Mouse (Mus musculus): ENCODE measurements around the gene Setd1b. TPM values are rescaled to one million over a fixed set of nuclear protein-coding genes. Genes with fewer than 3 reads are reported as not detected.
A peak's percentile ranks its signal among the peaks of the same experiment; 100 is the strongest.
"Not testable (repeated sequence)": the region's sequence is repeated elsewhere in the genome, so short reads cannot be mapped to it uniquely, and the experiment has no call there.

The Setd1b gene
- total RNA-seq, 1 experiment from 2014 or later: 25.5 TPM

GRCm38 (mm10) chr5:123162942-123163341 lies 20.9 kb downstream of the Setd1b start:
- DNase-seq: peak; percentile 57

- no peak for DNase-seq
Observed at GRCm38 (mm10) chr5:123166437-123166836, 24.4 kb downstream of the Setd1b start.

GRCm38 (mm10) chr5:123167591-123167990 lies 25.6 kb downstream of the Setd1b start:
- DNase-seq: no peak

- DNase-seq: no peak
Observed at GRCm38 (mm10) chr5:123169284-123169683, 27.3 kb downstream of the Setd1b start, which contains the start of gene Psmd9. TSS of gene Psmd9 (plus strand) at chr5:123169413.

- no peak for DNase-seq
Observed at GRCm38 (mm10) chr5:123170365-123170764, 28.4 kb downstream of the Setd1b start.

- DNase-seq: peak; percentile 93
Observed at GRCm38 (mm10) chr5:123171646-123172350, 29.8 kb downstream of the Setd1b start.

- DNase-seq: no peak
Observed at GRCm38 (mm10) chr5:123178792-123179191, 36.8 kb downstream of the Setd1b start.

- no peak for DNase-seq
Observed at GRCm38 (mm10) chr5:123180390-123180789, 38.4 kb downstream of the Setd1b start.

- peak; percentile 67 for DNase-seq
Observed at GRCm38 (mm10) chr5:123181536-123181935, 39.5 kb downstream of the Setd1b start.

GRCm38 (mm10) chr5:123182651-123183050 lies 40.7 kb downstream of the Setd1b start, which contains the start of gene Hpd:
TSS of gene Hpd (minus strand) at chr5:123182727.
- DNase-seq: no peak

- peak; percentile 69 for DNase-seq
Observed at GRCm38 (mm10) chr5:123185966-123186365, 44.0 kb downstream of the Setd1b start.

- DNase-seq: no peak
Observed at GRCm38 (mm10) chr5:123187306-123187705, 45.3 kb downstream of the Setd1b start.

GRCm38 (mm10) chr5:123190912-123191311 lies 48.9 kb downstream of the Setd1b start:
- no peak for DNase-seq

- no peak for DNase-seq
Observed at GRCm38 (mm10) chr5:123191427-123191826, 49.4 kb downstream of the Setd1b start.

GRCm38 (mm10) chr5:123192606-123193150 lies 50.7 kb downstream of the Setd1b start:
- DNase-seq: no peak

GRCm38 (mm10) chr5:123193436-123193835 lies 51.4 kb downstream of the Setd1b start:
- DNase-seq: no peak

GRCm38 (mm10) chr5:123194856-123195255 lies 52.9 kb downstream of the Setd1b start:
- no peak for DNase-seq

GRCm38 (mm10) chr5:123195500-123196000 lies 53.6 kb downstream of the Setd1b start:
- DNase-seq: no peak

GRCm38 (mm10) chr5:123196746-123197145 lies 54.8 kb downstream of the Setd1b start:
- DNase-seq: no peak

GRCm38 (mm10) chr5:123198523-123198922 lies 56.5 kb downstream of the Setd1b start:
- DNase-seq: no peak

- not testable (repeated sequence) for DNase-seq
Observed at GRCm38 (mm10) chr5:123200816-123201522, 59.0 kb downstream of the Setd1b start.

- DNase-seq: no peak
Observed at GRCm38 (mm10) chr5:123201523-123201892, 59.5 kb downstream of the Setd1b start.

GRCm38 (mm10) chr5:123201987-123202386 lies 60.0 kb downstream of the Setd1b start:
- no peak for DNase-seq
